Mouse (Mus musculus): ENCODE measurements at regions not wholly inside any gene's neighbourhood (a gene's known extent, or its start where the extent isn't known, plus 50 kb on each side); places are given as distances from the start of the nearest gene placed in this dataset.

GRCm38 (mm10) chr7:73118871-73119270 is 256.4 kb upstream of the Rgma start:
- Histone ChIP-seq H3K4me2 (ENCODE audit: low read depth, low read length) (no peak overlapping the region), H3K36me3 (ENCODE audit: control insufficient read depth, insufficient read depth, low read length) (no peaks in the 10 kb centered on the region), H3K27ac (ENCODE audit: low read length) (no peak overlapping the region), H3K9ac (ENCODE audit: low read length) (no peak overlapping the region), H3K4me3 (replicated peaks; ENCODE audit: low read length) (no peak overlapping the region), H3K27me3 (ENCODE audit: control insufficient read depth, insufficient read depth, low read length) (no peaks in the 10 kb centered on the region), H3K4me1 (ENCODE audit: control insufficient read depth, insufficient read depth, low read length) (0 out of 2 replicates have a peak, but pooled peaks cover 3% of the 10 kb centered on the region), H3K9me3 (replicated peaks; ENCODE audit: control insufficient read depth, low read length) (no peaks in the 10 kb centered on the region)
- 42% methylated on average over 8 of the region's 8 CpGs for WGBS
- no peak for ATAC-seq (ENCODE audit: insufficient read depth, low FRiP score)

- no peak overlapping the region for H3K4me3 ChIP-seq (replicated peaks; ENCODE audit: low read length)
- WGBS: 50% methylated on average over 9 of the region's 9 CpGs
- H3K27ac ChIP-seq (ENCODE audit: low read length): no peak overlapping the region
- 0 out of 2 replicates have a peak, but pooled peaks cover 3% of the 10 kb centered on the region for H3K4me1 ChIP-seq (ENCODE audit: control insufficient read depth, insufficient read depth, low read length)
- no peak overlapping the region for H3K4me2 ChIP-seq (ENCODE audit: low read depth, low read length)
- no peak for ATAC-seq (ENCODE audit: insufficient read depth, low FRiP score)
- no peak overlapping the region for H3K9ac ChIP-seq (ENCODE audit: low read length)
- H3K36me3 ChIP-seq (ENCODE audit: control insufficient read depth, insufficient read depth, low read length): no peaks in the 10 kb centered on the region
- H3K27me3 ChIP-seq (ENCODE audit: control insufficient read depth, insufficient read depth, low read length): no peaks in the 10 kb centered on the region
- H3K9me3 ChIP-seq (replicated peaks; ENCODE audit: control insufficient read depth, low read length): no peaks in the 10 kb centered on the region
Measured at GRCm38 (mm10) chr7:73120276-73120675, 255.0 kb upstream of the Rgma start.

GRCm38 (mm10) chr7:73124976-73125375 is 250.3 kb upstream of the Rgma start:
- H3K4me2 ChIP-seq (ENCODE audit: low read depth, low read length): no peak overlapping the region
- ATAC-seq (ENCODE audit: insufficient read depth, low FRiP score): no peak
- H3K27ac ChIP-seq (ENCODE audit: low read length): no peak overlapping the region
- no peak overlapping the region for H3K4me3 ChIP-seq (replicated peaks; ENCODE audit: low read length)
- H3K36me3 ChIP-seq (ENCODE audit: control insufficient read depth, insufficient read depth, low read length): no peaks in the 10 kb centered on the region
- WGBS: 79% methylated on average over 2 of the region's 2 CpGs
- no peaks in the 10 kb centered on the region for H3K27me3 ChIP-seq (ENCODE audit: control insufficient read depth, insufficient read depth, low read length)
- peaks cover 4% of the 10 kb centered on the region; the same call in 1 of the 2 replicates for H3K4me1 ChIP-seq (ENCODE audit: control insufficient read depth, insufficient read depth, low read length)
- H3K9ac ChIP-seq (ENCODE audit: low read length): no peak overlapping the region
- H3K9me3 ChIP-seq (replicated peaks; ENCODE audit: control insufficient read depth, low read length): no peaks in the 10 kb centered on the region

GRCm38 (mm10) chr7:73125864-73126263 is 249.4 kb upstream of the Rgma start:
- Histone ChIP-seq H3K4me3 (replicated peaks; ENCODE audit: low read length) (no peak overlapping the region), H3K9me3 (replicated peaks; ENCODE audit: control insufficient read depth, low read length) (no peaks in the 10 kb centered on the region), H3K27ac (ENCODE audit: low read length) (no peak overlapping the region), H3K27me3 (ENCODE audit: control insufficient read depth, insufficient read depth, low read length) (no peaks in the 10 kb centered on the region), H3K36me3 (ENCODE audit: control insufficient read depth, insufficient read depth, low read length) (no peaks in the 10 kb centered on the region), H3K9ac (ENCODE audit: low read length) (no peak overlapping the region), H3K4me1 (ENCODE audit: control insufficient read depth, insufficient read depth, low read length) (peaks cover 4% of the 10 kb centered on the region; the same call in 1 of the 2 replicates), H3K4me2 (ENCODE audit: low read depth, low read length) (no peak overlapping the region)
- 14% methylated on average over 11 of the region's 11 CpGs for WGBS
- ATAC-seq (ENCODE audit: insufficient read depth, low FRiP score): no peak

GRCm38 (mm10) chr7:73135786-73136185 is 239.5 kb upstream of the Rgma start:
- Histone ChIP-seq H3K27me3 (ENCODE audit: control insufficient read depth, insufficient read depth, low read length) (no peaks in the 10 kb centered on the region; the same call in 1 of the 2 replicates), H3K9me3 (replicated peaks; ENCODE audit: control insufficient read depth, low read length) (no peaks in the 10 kb centered on the region), H3K4me2 (ENCODE audit: low read depth, low read length) (no peak overlapping the region), H3K9ac (ENCODE audit: low read length) (no peak overlapping the region), H3K4me1 (ENCODE audit: control insufficient read depth, insufficient read depth, low read length) (no peaks in the 10 kb centered on the region), H3K27ac (ENCODE audit: low read length) (no peak overlapping the region), H3K4me3 (replicated peaks; ENCODE audit: low read length) (no peak overlapping the region), H3K36me3 (ENCODE audit: control insufficient read depth, insufficient read depth, low read length) (no peaks in the 10 kb centered on the region)
- 63% methylated on average over 6 of the region's 6 CpGs for WGBS
- ATAC-seq (ENCODE audit: insufficient read depth, low FRiP score): no peak

- no peak for ATAC-seq (ENCODE audit: insufficient read depth, low FRiP score)
- no peaks in the 10 kb centered on the region; the same call in 1 of the 2 replicates for H3K27me3 ChIP-seq (ENCODE audit: control insufficient read depth, insufficient read depth, low read length)
- WGBS: 41% methylated on average over 5 of the region's 5 CpGs
Measured at GRCm38 (mm10) chr7:73138269-73138668, 237.0 kb upstream of the Rgma start.

GRCm38 (mm10) chr7:73138861-73139493 is 236.3 kb upstream of the Rgma start:
- H3K27me3 ChIP-seq (ENCODE audit: control insufficient read depth, insufficient read depth, low read length): no peaks in the 10 kb centered on the region; the same call in 1 of the 2 replicates
- no peak overlapping the region for H3K4me2 ChIP-seq (ENCODE audit: low read depth, low read length)
- 39% methylated on average over 8 of the region's 8 CpGs for WGBS
- H3K9ac ChIP-seq (ENCODE audit: low read length): no peak overlapping the region
- ATAC-seq (ENCODE audit: insufficient read depth, low FRiP score): no peak
- no peak overlapping the region for H3K4me3 ChIP-seq (replicated peaks; ENCODE audit: low read length)
- no peak overlapping the region for H3K27ac ChIP-seq (ENCODE audit: low read length)
- no peaks in the 10 kb centered on the region for H3K36me3 ChIP-seq (ENCODE audit: control insufficient read depth, insufficient read depth, low read length)
- H3K4me1 ChIP-seq (ENCODE audit: control insufficient read depth, insufficient read depth, low read length): peaks cover 5% of the 10 kb centered on the region; the same call in 1 of the 2 replicates
- no peaks in the 10 kb centered on the region for H3K9me3 ChIP-seq (replicated peaks; ENCODE audit: control insufficient read depth, low read length)

More at GRCm38 (mm10) chr7:73138269-73138668, 237.0 kb upstream of the Rgma start:
- no peaks in the 10 kb centered on the region for H3K9me3 ChIP-seq (replicated peaks; ENCODE audit: control insufficient read depth, low read length)
- no peak overlapping the region for H3K9ac ChIP-seq (ENCODE audit: low read length)
- H3K4me1 ChIP-seq (ENCODE audit: control insufficient read depth, insufficient read depth, low read length): peaks cover 5% of the 10 kb centered on the region; the same call in 1 of the 2 replicates
- H3K27ac ChIP-seq (ENCODE audit: low read length): no peak overlapping the region
- no peaks in the 10 kb centered on the region for H3K36me3 ChIP-seq (ENCODE audit: control insufficient read depth, insufficient read depth, low read length)
- H3K4me3 ChIP-seq (replicated peaks; ENCODE audit: low read length): no peak overlapping the region
- no peak overlapping the region for H3K4me2 ChIP-seq (ENCODE audit: low read depth, low read length)

- H3K9me3 ChIP-seq (replicated peaks; ENCODE audit: control insufficient read depth, low read length): no peaks in the 10 kb centered on the region
- H3K27ac ChIP-seq (ENCODE audit: low read length): no peak overlapping the region
- peaks cover 5% of the 10 kb centered on the region; the same call in 1 of the 2 replicates for H3K4me1 ChIP-seq (ENCODE audit: control insufficient read depth, insufficient read depth, low read length)
- no peaks in the 10 kb centered on the region; the same call in 1 of the 2 replicates for H3K27me3 ChIP-seq (ENCODE audit: control insufficient read depth, insufficient read depth, low read length)
- ATAC-seq (ENCODE audit: insufficient read depth, low FRiP score): no peak
- 69% methylated on average over 6 of the region's 6 CpGs for WGBS
- no peaks in the 10 kb centered on the region for H3K36me3 ChIP-seq (ENCODE audit: control insufficient read depth, insufficient read depth, low read length)
- H3K4me2 ChIP-seq (ENCODE audit: low read depth, low read length): no peak overlapping the region
- H3K9ac ChIP-seq (ENCODE audit: low read length): no peak overlapping the region
- H3K4me3 ChIP-seq (replicated peaks; ENCODE audit: low read length): no peak overlapping the region
Measured at GRCm38 (mm10) chr7:73139901-73140300, 235.4 kb upstream of the Rgma start.

GRCm38 (mm10) chr7:73141167-73141566 is 234.1 kb upstream of the Rgma start:
- no peak for ATAC-seq (ENCODE audit: insufficient read depth, low FRiP score)

More at GRCm38 (mm10) chr7:73141167-73141566, 234.1 kb upstream of the Rgma start:
- H3K4me1 ChIP-seq (ENCODE audit: control insufficient read depth, insufficient read depth, low read length): peaks cover 5% of the 10 kb centered on the region; the same call in 1 of the 2 replicates
- no peak overlapping the region for H3K9ac ChIP-seq (ENCODE audit: low read length)
- 11% methylated on average over 5 of the region's 5 CpGs for WGBS
- no peak overlapping the region for H3K4me3 ChIP-seq (replicated peaks; ENCODE audit: low read length)
- no peak overlapping the region for H3K4me2 ChIP-seq (ENCODE audit: low read depth, low read length)
- H3K9me3 ChIP-seq (replicated peaks; ENCODE audit: control insufficient read depth, low read length): no peaks in the 10 kb centered on the region
- no peak overlapping the region for H3K27ac ChIP-seq (ENCODE audit: low read length)
- H3K27me3 ChIP-seq (ENCODE audit: control insufficient read depth, insufficient read depth, low read length): no peaks in the 10 kb centered on the region; the same call in 1 of the 2 replicates
- H3K36me3 ChIP-seq (ENCODE audit: control insufficient read depth, insufficient read depth, low read length): no peaks in the 10 kb centered on the region
